Mouse (Mus musculus) CH12.LX (cell line): ENCODE measurements at regions not wholly inside any gene's neighbourhood (a gene's known extent, or its start where the extent isn't known, plus 50 kb on each side); places are given as distances from the start of the nearest gene placed in this dataset.

Experiments
- DNase-seq: peaks from one replicate; pipeline ENCODE4 v3.0.0-alpha.2; 2013; ENCODE audit errors: extremely low read depth
- H3K27ac ChIP-seq: 2 replicates; pipeline ENCODE4 v1.5.1; 2012; ENCODE audit warnings: low read depth, mild to moderate bottlenecking, control low read depth, moderate library complexity; ENCODE audit not compliant: insufficient read depth
- H3K27me3 ChIP-seq: replicated peaks from 2 replicates; pipeline ENCODE3; 2012; ENCODE audit warnings: inconsistent platforms
- H3K36me3 ChIP-seq, 2 experiments: replicated peaks in 1 of 2; 2 replicates each; pipeline versions ENCODE3 to v1.6.1; 2012; ENCODE audit warnings: inconsistent platforms in 1 of 2, low read length in 1 of 2, mild to moderate bottlenecking in 1 of 2, mixed read lengths in 1 of 2, moderate library complexity in 1 of 2; ENCODE audit not compliant: control insufficient read depth in 1 of 2, insufficient read depth in 1 of 2
- H3K4me1 ChIP-seq, 2 experiments: 2 replicates each; pipeline ENCODE4 v1.6.1; 2012; ENCODE audit warnings: inconsistent platforms in 1 of 2, moderate library complexity in 1 of 2; ENCODE audit not compliant: insufficient read depth in 2 of 2, control insufficient read depth in 1 of 2
- H3K4me2 ChIP-seq: 2 replicates; pipeline ENCODE4 v1.6.1; 2012; ENCODE audit warnings: low read depth, mild to moderate bottlenecking, control low read depth; ENCODE audit not compliant: poor library complexity, insufficient read depth, severe bottlenecking
- H3K4me3 ChIP-seq, 3 experiments: fragments of 150-350 bp in 1 of 3; sonication (generic) in 1 of 3; replicated peaks in 1 of 3; 2 replicates each; pipeline versions ENCODE3 to v1.5.1; 2011 to 2012; ENCODE audit warnings: low read depth in 2 of 3, low read length in 2 of 3, mild to moderate bottlenecking in 2 of 3, moderate library complexity in 2 of 3, control low read depth in 1 of 3, improper control_type of control experiment in 1 of 3, inconsistent platforms in 1 of 3, mixed read lengths in 1 of 3; ENCODE audit not compliant: poor library complexity in 1 of 3
- H3K79me2 ChIP-seq: replicated peaks from 2 replicates; pipeline ENCODE4 v1.6.1; 2012; ENCODE audit warnings: mild to moderate bottlenecking, moderate library complexity; ENCODE audit not compliant: control insufficient read depth, poor library complexity, insufficient read depth, severe bottlenecking; ENCODE audit errors: extremely low read depth
- H3K9ac ChIP-seq: 2 replicates; pipeline ENCODE4 v1.6.1; 2012; ENCODE audit warnings: low read depth, mild to moderate bottlenecking, control low read depth, moderate library complexity; ENCODE audit not compliant: insufficient read depth
- H3K9me3 ChIP-seq: replicated peaks from 2 replicates; pipeline ENCODE3; 2012; ENCODE audit warnings: low read length, inconsistent platforms, mixed read lengths
- CHD1 ChIP-seq: IDR thresholded peaks from 2 replicates; pipeline ENCODE4 v1.6.1; 2012; ENCODE audit warnings: low read depth, low read length, improper control_type of control experiment, inconsistent platforms
- ETS1 ChIP-seq: conservative IDR thresholded peaks from 2 replicates; pipeline ENCODE4 v1.6.1; 2012; ENCODE audit warnings: low read depth, mild to moderate bottlenecking, inconsistent platforms, low read length, improper control_type of control experiment, moderate library complexity
- JUN ChIP-seq: IDR thresholded peaks from 2 replicates; pipeline ENCODE4 v1.6.1; 2011; ENCODE audit warnings: low read depth, mild to moderate bottlenecking, low read length, improper control_type of control experiment, moderate library complexity; ENCODE audit not compliant: insufficient read depth
- KAT2A ChIP-seq: IDR thresholded peaks from 2 replicates; pipeline ENCODE4 v1.6.1; 2012; ENCODE audit warnings: low read length, improper control_type of control experiment, inconsistent platforms; ENCODE audit not compliant: insufficient replicate concordance
- MAX ChIP-seq: IDR thresholded peaks from 2 replicates; pipeline ENCODE4 v1.6.1; 2011; ENCODE audit warnings: low read length, improper control_type of control experiment
- MAZ ChIP-seq: IDR thresholded peaks from 2 replicates; pipeline ENCODE4 v1.6.1; 2012; ENCODE audit warnings: low read depth, mild to moderate bottlenecking, inconsistent platforms, low read length, improper control_type of control experiment, moderate library complexity
- MEF2A ChIP-seq: IDR thresholded peaks from 2 replicates; pipeline ENCODE4 v1.6.1; 2014; ENCODE audit warnings: low read depth, mild to moderate bottlenecking, inconsistent platforms, low read length, improper control_type of control experiment, borderline replicate concordance
- MXI1 ChIP-seq: IDR thresholded peaks from 2 replicates; pipeline ENCODE4 v1.6.1; 2011; ENCODE audit warnings: mild to moderate bottlenecking, low read depth, low read length, improper control_type of control experiment
- NRF1 ChIP-seq: IDR thresholded peaks from 2 replicates; pipeline ENCODE4 v1.6.1; 2014; ENCODE audit warnings: low read depth, mild to moderate bottlenecking, inconsistent platforms, low read length, improper control_type of control experiment, moderate library complexity
- POLR2A ChIP-seq: IDR thresholded peaks from 2 replicates; pipeline ENCODE4 v1.6.1; 2011; ENCODE audit warnings: low read depth, mild to moderate bottlenecking, improper control_type of control experiment, low read length
- RCOR1 ChIP-seq: conservative IDR thresholded peaks from 2 replicates; pipeline ENCODE4 v1.6.1; 2012; ENCODE audit warnings: low read depth, mild to moderate bottlenecking, inconsistent platforms, low read length, improper control_type of control experiment
- ZC3H11A ChIP-seq: IDR thresholded peaks from 2 replicates; pipeline ENCODE4 v1.6.1; 2012; ENCODE audit warnings: low read depth, mild to moderate bottlenecking, inconsistent platforms, low read length, improper control_type of control experiment
- ZNF384 ChIP-seq: IDR thresholded peaks from 2 replicates; pipeline ENCODE4 v1.6.1; 2012; ENCODE audit warnings: low read depth, low read length, improper control_type of control experiment, inconsistent platforms
- dilution Hi-C: fragments of 300-500 bp; cut with MboI; formaldehyde crosslinking; loops from 2 replicates; pipeline ENCODE4 v1.14.3; 2020; ENCODE audit warnings: low sequenced_read_pairs; ENCODE audit not compliant: extremely low pct_unique_long_range_greater_than_20kb, extremely low pct_ligation_motif_present
- in situ Hi-C: fragments of 300-500 bp; cut with MboI; formaldehyde crosslinking; loops from 3 replicates; pipeline ENCODE4 v1.14.3; 2019; ENCODE audit warnings: low sequenced_read_pairs, low pct_ligation_motif_present, low pct_unique_long_range_greater_than_20kb, mixed read lengths

DNA sequence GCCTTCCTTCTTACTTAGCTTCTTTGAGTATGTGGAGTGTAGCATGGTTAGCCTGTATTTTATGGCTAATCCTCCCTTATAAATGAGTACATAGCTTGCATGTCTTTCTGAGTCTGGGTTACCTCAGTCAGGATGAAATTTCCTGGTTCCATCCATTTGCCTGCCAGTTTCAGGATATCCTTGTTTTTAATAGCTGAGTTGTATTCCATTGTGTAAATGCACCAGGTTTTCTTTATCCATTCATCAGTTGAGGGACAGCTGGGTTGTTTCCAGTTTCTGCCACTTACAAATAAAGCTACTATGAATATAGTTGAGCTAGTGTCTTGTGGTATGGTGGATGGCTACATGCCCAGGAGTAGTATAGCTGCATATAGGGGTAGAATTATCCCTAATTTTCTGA is 80.7 kb upstream of the E030018B13Rik start:
- no peaks in the 10 kb centered on the region for H3K9me3 ChIP-seq
- no peak overlapping the region for H3K27ac ChIP-seq
- no peaks in the 10 kb centered on the region for H3K79me2 ChIP-seq
- no peak overlapping the region for H3K4me3 ChIP-seq
- H3K9ac ChIP-seq, result no peak overlapping the region
- no peaks in the 10 kb centered on the region for H3K36me3 ChIP-seq
- TF ChIP-seq RCOR1 (no peak), ZC3H11A (no peak), NRF1 (no peak), MXI1 (no peak), ETS1 (no peak), CHD1 (no peak), MAZ (no peak), MAX (no peak), JUN (no peak), KAT2A (no peak), ZNF384 (no peak), POLR2A (no peak), MEF2A (no peak)
- no peaks in the 10 kb centered on the region for H3K4me1 ChIP-seq
- dilution Hi-C loops (no loop called here), in situ Hi-C loops (no loop called here)
- peaks cover 1% of the 10 kb centered on the region for H3K27me3 ChIP-seq
- no peak for DNase-seq
- no peak overlapping the region for H3K4me2 ChIP-seq
